Mouse (Mus musculus) CH12.LX (cell line): ENCODE data around the gene Soat1. TPM values are rescaled to one million over a fixed set of nuclear protein-coding genes. Genes with fewer than 3 reads are reported as not detected.

Experiments
- DNase-seq: peaks from one replicate; pipeline ENCODE4 v3.0.0-alpha.2; 2013; ENCODE audit errors: extremely low read depth
- H3K27ac ChIP-seq: 2 replicates; pipeline ENCODE4 v1.5.1; 2012; ENCODE audit warnings: low read depth, mild to moderate bottlenecking, control low read depth, moderate library complexity; ENCODE audit not compliant: insufficient read depth
- H3K27me3 ChIP-seq: replicated peaks from 2 replicates; pipeline ENCODE3; 2012; ENCODE audit warnings: inconsistent platforms
- H3K36me3 ChIP-seq, 2 experiments: replicated peaks in 1 of 2; 2 replicates each; pipeline versions ENCODE3 to v1.6.1; 2012; ENCODE audit warnings: inconsistent platforms in 1 of 2, low read length in 1 of 2, mild to moderate bottlenecking in 1 of 2, mixed read lengths in 1 of 2, moderate library complexity in 1 of 2; ENCODE audit not compliant: control insufficient read depth in 1 of 2, insufficient read depth in 1 of 2
- H3K4me1 ChIP-seq, 2 experiments: 2 replicates each; pipeline ENCODE4 v1.6.1; 2012; ENCODE audit warnings: inconsistent platforms in 1 of 2, moderate library complexity in 1 of 2; ENCODE audit not compliant: insufficient read depth in 2 of 2, control insufficient read depth in 1 of 2
- H3K4me2 ChIP-seq: 2 replicates; pipeline ENCODE4 v1.6.1; 2012; ENCODE audit warnings: low read depth, mild to moderate bottlenecking, control low read depth; ENCODE audit not compliant: poor library complexity, insufficient read depth, severe bottlenecking
- H3K4me3 ChIP-seq, 3 experiments: fragments of 150-350 bp in 1 of 3; sonication (generic) in 1 of 3; replicated peaks in 1 of 3; 2 replicates each; pipeline versions ENCODE3 to v1.5.1; 2011 to 2012; ENCODE audit warnings: low read depth in 2 of 3, low read length in 2 of 3, mild to moderate bottlenecking in 2 of 3, moderate library complexity in 2 of 3, control low read depth in 1 of 3, improper control_type of control experiment in 1 of 3, inconsistent platforms in 1 of 3, mixed read lengths in 1 of 3; ENCODE audit not compliant: poor library complexity in 1 of 3
- H3K79me2 ChIP-seq: replicated peaks from 2 replicates; pipeline ENCODE4 v1.6.1; 2012; ENCODE audit warnings: mild to moderate bottlenecking, moderate library complexity; ENCODE audit not compliant: control insufficient read depth, poor library complexity, insufficient read depth, severe bottlenecking; ENCODE audit errors: extremely low read depth
- H3K9ac ChIP-seq: 2 replicates; pipeline ENCODE4 v1.6.1; 2012; ENCODE audit warnings: low read depth, mild to moderate bottlenecking, control low read depth, moderate library complexity; ENCODE audit not compliant: insufficient read depth
- H3K9me3 ChIP-seq: replicated peaks from 2 replicates; pipeline ENCODE3; 2012; ENCODE audit warnings: low read length, inconsistent platforms, mixed read lengths
- BHLHE40 ChIP-seq: IDR thresholded peaks from 2 replicates; pipeline ENCODE4 v1.6.1; 2011; ENCODE audit warnings: mild to moderate bottlenecking, low read depth, low read length, improper control_type of control experiment
- CHD1 ChIP-seq: IDR thresholded peaks from 2 replicates; pipeline ENCODE4 v1.6.1; 2012; ENCODE audit warnings: low read depth, low read length, improper control_type of control experiment, inconsistent platforms
- CHD2 ChIP-seq: IDR thresholded peaks from 2 replicates; pipeline ENCODE4 v1.6.1; 2011; ENCODE audit warnings: low read length, improper control_type of control experiment
- CTCF ChIP-seq, 2 experiments: IDR thresholded peaks in 1 of 2; conservative IDR thresholded peaks in 1 of 2; 2 replicates each; pipeline ENCODE4 v1.5.1; 2011 to 2012; ENCODE audit warnings: low read depth in 2 of 2, low read length in 2 of 2, improper control_type of control experiment in 1 of 2, inconsistent platforms in 1 of 2, mild to moderate bottlenecking in 1 of 2, moderate library complexity in 1 of 2
- E2F4 ChIP-seq: IDR thresholded peaks from 2 replicates; pipeline ENCODE4 v1.6.1; 2011; ENCODE audit warnings: low read depth, low read length, improper control_type of control experiment; ENCODE audit not compliant: insufficient replicate concordance
- ELF1 ChIP-seq: IDR thresholded peaks from 2 replicates; pipeline ENCODE4 v1.6.1; 2014; ENCODE audit warnings: low read depth, mild to moderate bottlenecking, inconsistent platforms, low read length, improper control_type of control experiment
- EP300 ChIP-seq: IDR thresholded peaks from 2 replicates; pipeline ENCODE4 v1.6.1; 2011; ENCODE audit warnings: low read length, improper control_type of control experiment
- GABPA ChIP-seq: IDR thresholded peaks from 2 replicates; pipeline ENCODE4 v1.6.1; 2012; ENCODE audit warnings: low read depth, low read length, improper control_type of control experiment, inconsistent platforms; ENCODE audit not compliant: insufficient replicate concordance
- HCFC1 ChIP-seq: IDR thresholded peaks from 2 replicates; pipeline ENCODE4 v1.6.1; 2012; ENCODE audit warnings: low read depth, mild to moderate bottlenecking, inconsistent platforms, low read length, improper control_type of control experiment
- JUND ChIP-seq: conservative IDR thresholded peaks from 2 replicates; pipeline ENCODE4 v1.6.1; 2011; ENCODE audit warnings: low read depth, low read length, improper control_type of control experiment
- KAT2A ChIP-seq: IDR thresholded peaks from 2 replicates; pipeline ENCODE4 v1.6.1; 2012; ENCODE audit warnings: low read length, improper control_type of control experiment, inconsistent platforms; ENCODE audit not compliant: insufficient replicate concordance
- MAZ ChIP-seq: IDR thresholded peaks from 2 replicates; pipeline ENCODE4 v1.6.1; 2012; ENCODE audit warnings: low read depth, mild to moderate bottlenecking, inconsistent platforms, low read length, improper control_type of control experiment, moderate library complexity
- NELFE ChIP-seq: IDR thresholded peaks from 2 replicates; pipeline ENCODE4 v1.6.1; 2011; ENCODE audit warnings: low read depth, low read length, improper control_type of control experiment
- NRF1 ChIP-seq: IDR thresholded peaks from 2 replicates; pipeline ENCODE4 v1.6.1; 2014; ENCODE audit warnings: low read depth, mild to moderate bottlenecking, inconsistent platforms, low read length, improper control_type of control experiment, moderate library complexity
- PAX5 ChIP-seq: IDR thresholded peaks from 2 replicates; pipeline ENCODE4 v1.6.1; 2012; ENCODE audit warnings: low read length, inconsistent platforms, mixed read lengths
- POLR2A ChIP-seq: IDR thresholded peaks from 2 replicates; pipeline ENCODE4 v1.6.1; 2011; ENCODE audit warnings: low read depth, mild to moderate bottlenecking, improper control_type of control experiment, low read length
- POLR2AphosphoS2 ChIP-seq: IDR thresholded peaks from 2 replicates; pipeline ENCODE4 v1.6.1; 2011; ENCODE audit warnings: low read depth, low read length, improper control_type of control experiment
- RAD21 ChIP-seq: IDR thresholded peaks from 2 replicates; pipeline ENCODE4 v1.6.1; 2011; ENCODE audit warnings: low read depth, mild to moderate bottlenecking, low read length, improper control_type of control experiment, moderate library complexity
- SIN3A ChIP-seq: IDR thresholded peaks from 2 replicates; pipeline ENCODE4 v1.6.1; 2012; ENCODE audit warnings: low read length, improper control_type of control experiment, inconsistent platforms
- TBP ChIP-seq: conservative IDR thresholded peaks from 2 replicates; pipeline ENCODE4 v1.6.1; 2011; ENCODE audit warnings: low read depth, low read length, improper control_type of control experiment
- UBTF ChIP-seq: IDR thresholded peaks from 2 replicates; pipeline ENCODE4 v1.6.1; 2012; ENCODE audit warnings: low read depth, mild to moderate bottlenecking, inconsistent platforms, low read length, improper control_type of control experiment, moderate library complexity
- ZMIZ1 ChIP-seq: IDR thresholded peaks from 2 replicates; pipeline ENCODE4 v1.6.1; 2012; ENCODE audit warnings: low read depth, mild to moderate bottlenecking, inconsistent platforms, low read length, improper control_type of control experiment
- ZNF384 ChIP-seq: IDR thresholded peaks from 2 replicates; pipeline ENCODE4 v1.6.1; 2012; ENCODE audit warnings: low read depth, low read length, improper control_type of control experiment, inconsistent platforms
- dilution Hi-C: fragments of 300-500 bp; cut with MboI; formaldehyde crosslinking; loops from 2 replicates; pipeline ENCODE4 v1.14.3; 2020; ENCODE audit warnings: low sequenced_read_pairs; ENCODE audit not compliant: extremely low pct_unique_long_range_greater_than_20kb, extremely low pct_ligation_motif_present
- in situ Hi-C: fragments of 300-500 bp; cut with MboI; formaldehyde crosslinking; loops from 3 replicates; pipeline ENCODE4 v1.14.3; 2019; ENCODE audit warnings: low sequenced_read_pairs, low pct_ligation_motif_present, low pct_unique_long_range_greater_than_20kb, mixed read lengths
- polyA plus RNA-seq: library from polyadenylated mRNA; unstranded; fragments of >175 nt; gene quantifications from 2 replicates; pipeline ENCODE4 v1.2.1, GENCODE M21; 2012; ENCODE audit warnings: low read depth; ENCODE audit not compliant: insufficient read length
- total RNA-seq, 2 experiments: library from RNA; depleted of rRNA; stranded (reverse); fragments of 300-350 nt in 1 of 2; fragments of >200 nt in 1 of 2; gene quantifications; 2 replicates each; pipeline ENCODE4 v1.2.3; 2012 to 2014

The Soat1 gene
- total and polyA plus RNA-seq, 3 experiments = 8.6 to 13.5 (median 10.3) TPM

DNA sequence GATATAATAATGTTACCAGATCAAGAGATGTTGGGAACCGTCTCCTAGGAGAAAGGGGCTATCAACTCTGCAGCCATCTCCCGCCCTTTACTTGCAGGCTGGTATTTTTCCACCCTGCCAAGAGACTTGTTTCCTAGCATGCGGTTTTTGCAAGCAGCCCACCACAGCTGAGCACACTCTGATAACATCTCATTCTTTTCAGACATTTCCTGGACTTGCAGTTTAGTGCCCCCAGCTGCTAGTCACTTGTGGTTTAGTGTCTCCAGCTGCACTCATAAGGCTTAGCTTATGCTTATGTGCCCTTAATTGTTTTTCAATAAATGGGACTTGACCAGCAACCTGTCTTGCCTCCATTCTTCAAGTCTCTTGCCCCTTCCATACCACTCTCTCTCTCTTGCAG is 66.1 kb downstream of the Soat1 start:
- in situ Hi-C loops = loop anchor here (25.0 kb wide), 1 partner anchor 229 kb away; no protein-coding TSS in a partner anchor
- dilution Hi-C loops = no loop called here

GRCm38 (mm10) chr1:156403251-156403650 is 70.9 kb downstream of the Soat1 start:
- Histone ChIP-seq H3K4me3 (no peak overlapping the region), H3K27ac (no peak overlapping the region), H3K79me2 (no peaks in the 10 kb centered on the region), H3K9ac (no peak overlapping the region), H3K4me1 (no peaks in the 10 kb centered on the region), H3K27me3 (no peaks in the 10 kb centered on the region), H3K36me3 (no peaks in the 10 kb centered on the region), H3K4me2 (no peak overlapping the region), H3K9me3 (peaks cover 7% of the 10 kb centered on the region)
- TF ChIP-seq CHD1 (no peak), NELFE (no peak), MAZ (no peak), GABPA (no peak), RAD21 (no peak), BHLHE40 (no peak), KAT2A (no peak), ZMIZ1 (no peak), CHD2 (no peak), HCFC1 (no peak), ELF1 (no peak), EP300 (no peak), UBTF (no peak), PAX5 (no peak), E2F4 (no peak), CTCF (conservative IDR thresholded peaks at IDR 0.05 in 1 of 2, IDR thresholded peaks at IDR 0.05 in 1 of 2; ENCODE audit: low read depth in 2 of 2, low read length in 2 of 2) (no peak), JUND (no peak), POLR2A (no peak)
- DNase-seq = no peak
- in situ Hi-C loops = loop anchor here (25.0 kb wide), 1 partner anchor 234 kb away; no protein-coding TSS in a partner anchor
- dilution Hi-C loops = no loop called here

More for the DNA sequence above, 66.1 kb downstream of the Soat1 start:
- no peak for DNase-seq
- Histone ChIP-seq H3K36me3 (no peaks in the 10 kb centered on the region), H3K9ac (no peak overlapping the region), H3K9me3 (peaks cover 7% of the 10 kb centered on the region), H3K27me3 (no peaks in the 10 kb centered on the region), H3K4me2 (no peak overlapping the region), H3K27ac (no peak overlapping the region), H3K4me1 (no peaks in the 10 kb centered on the region), H3K79me2 (no peaks in the 10 kb centered on the region), H3K4me3 (no peak overlapping the region)
- TF ChIP-seq MAZ = no peak
- no peak for TF ChIP-seq GABPA
- TF ChIP-seq CHD2 = no peak
- no peak for TF ChIP-seq POLR2AphosphoS2
- TF ChIP-seq PAX5 = no peak
- no peak for TF ChIP-seq TBP
- TF ChIP-seq ZNF384 = no peak
- no peak for TF ChIP-seq SIN3A
- TF ChIP-seq BHLHE40 = no peak
- no peak for TF ChIP-seq NRF1
- TF ChIP-seq CTCF (conservative IDR thresholded peaks at IDR 0.05 in 1 of 2, IDR thresholded peaks at IDR 0.05 in 1 of 2; ENCODE audit: low read depth in 2 of 2, low read length in 2 of 2) = no peak
